Mouse (Mus musculus): ENCODE measurements around the gene Taar1.

DNA sequence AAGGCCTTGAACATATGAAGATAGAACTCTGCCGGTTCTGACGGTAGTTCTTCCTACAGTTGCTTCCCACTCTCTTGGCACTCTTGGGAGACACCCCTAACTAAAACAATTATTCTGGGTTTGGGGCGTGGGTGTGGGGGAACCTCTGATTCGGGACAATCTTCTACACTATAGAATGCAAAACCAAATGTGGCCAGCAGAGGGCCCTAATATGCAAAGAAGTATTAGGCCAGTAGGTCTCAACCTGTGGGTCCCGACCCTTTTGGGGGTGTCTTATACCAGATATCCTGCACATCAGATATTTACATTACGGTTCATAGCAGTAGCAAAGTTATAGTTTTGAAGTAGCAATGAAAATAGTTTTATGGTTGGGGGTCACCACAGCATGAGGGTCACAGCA, 39.5 kb upstream of the Taar1 start:
- 0 out of 2 replicates have a peak, but pooled peaks have one; percentile 4 for TF ChIP-seq CTCF (IDR thresholded peaks at IDR 0.05; ENCODE audit: extremely low read depth, insufficient read depth, low read length)
- TF ChIP-seq POLR2A (IDR thresholded peaks at IDR 0.05; ENCODE audit: extremely low read depth, insufficient read depth, low read length) = no peak

All from cortical plate, adult 2 months (tissue).